Mouse (Mus musculus) thymus, postnatal 14 days (tissue): ENCODE measurements at regions not wholly inside any gene's neighbourhood (a gene's known extent, or its start where the extent isn't known, plus 50 kb on each side); places are given as distances from the start of the nearest gene placed in this dataset.

Source experiments
- DNase-seq: peaks from one replicate; pipeline ENCODE4 v3.0.0; 2021

DNA sequence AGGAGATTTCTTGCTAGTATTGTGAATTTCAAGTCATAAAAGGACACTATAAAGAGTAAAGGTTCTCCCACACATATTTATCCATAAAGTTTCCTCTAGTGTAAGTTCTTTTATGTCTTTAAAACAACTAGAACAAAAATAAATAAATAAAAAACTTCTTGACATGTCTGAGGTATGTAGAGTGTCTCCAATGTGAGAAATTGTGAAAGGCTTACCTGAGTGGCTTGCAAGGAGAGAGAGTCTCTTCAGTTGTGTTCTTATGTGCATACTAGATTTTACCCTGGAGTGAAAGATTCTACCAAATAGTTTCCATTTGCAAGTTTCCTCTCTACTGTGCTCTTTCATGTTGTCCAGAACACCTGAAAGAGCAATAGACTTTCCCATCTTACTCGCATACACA, 276.8 kb downstream of the Ankrd50 start:
- no peak for DNase-seq

DNA sequence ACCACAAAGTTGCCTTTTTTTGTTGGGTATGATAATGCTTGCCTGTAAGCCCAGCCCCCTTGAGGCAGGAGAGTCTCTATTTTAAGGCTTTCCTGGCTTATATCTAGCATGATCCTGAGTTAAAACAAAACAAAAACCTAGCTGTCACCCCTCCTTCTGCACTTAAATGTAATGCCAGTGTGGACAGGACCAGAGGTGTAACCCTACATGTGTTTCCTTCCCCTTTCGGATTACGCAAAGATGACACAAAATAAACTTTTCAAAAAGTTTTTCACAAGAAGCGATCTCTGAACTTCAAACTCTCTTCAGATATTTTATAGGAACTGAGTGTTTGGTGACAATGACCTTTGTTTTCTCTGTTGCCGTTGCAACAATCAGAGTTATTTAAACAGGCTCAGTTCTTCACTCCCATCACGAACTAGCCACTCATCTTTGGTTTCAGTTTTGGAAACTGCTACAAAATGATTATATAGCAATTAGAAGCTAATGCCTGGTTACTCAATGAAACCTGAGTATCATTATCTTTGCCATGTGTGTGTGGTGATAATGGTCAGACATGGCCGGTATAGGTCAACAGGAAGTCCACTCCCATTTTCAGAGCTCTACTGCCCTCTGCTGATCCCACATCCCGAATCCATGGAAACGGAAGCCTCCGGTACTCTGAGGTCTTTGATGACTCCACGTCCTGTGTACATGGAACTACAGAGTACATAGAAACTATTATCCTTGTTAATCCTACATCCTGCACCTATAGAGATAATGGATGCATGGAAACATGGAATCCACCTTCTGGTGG, 282.6 kb downstream of the Ankrd50 start:
- no peak for DNase-seq

DNA sequence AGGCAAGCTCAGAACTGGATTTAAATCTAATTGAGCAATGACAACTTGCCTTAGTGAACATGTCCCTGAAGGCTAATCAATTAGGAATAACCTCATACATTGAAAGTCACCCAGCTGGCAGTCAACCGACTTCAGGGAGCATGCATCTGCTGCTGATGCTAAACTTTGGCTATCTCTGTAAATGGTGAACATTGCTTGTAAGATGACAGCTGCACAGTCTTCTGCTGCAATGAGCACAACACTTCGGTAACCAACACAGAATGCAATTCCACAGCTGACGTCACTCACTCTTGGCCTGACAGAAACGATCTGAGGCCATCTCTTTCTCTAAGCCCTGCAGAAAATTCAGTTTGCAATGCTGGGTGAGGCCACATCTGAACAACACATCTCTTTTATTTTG, 290.6 kb downstream of the Ankrd50 start:
- DNase-seq = no peak

DNA sequence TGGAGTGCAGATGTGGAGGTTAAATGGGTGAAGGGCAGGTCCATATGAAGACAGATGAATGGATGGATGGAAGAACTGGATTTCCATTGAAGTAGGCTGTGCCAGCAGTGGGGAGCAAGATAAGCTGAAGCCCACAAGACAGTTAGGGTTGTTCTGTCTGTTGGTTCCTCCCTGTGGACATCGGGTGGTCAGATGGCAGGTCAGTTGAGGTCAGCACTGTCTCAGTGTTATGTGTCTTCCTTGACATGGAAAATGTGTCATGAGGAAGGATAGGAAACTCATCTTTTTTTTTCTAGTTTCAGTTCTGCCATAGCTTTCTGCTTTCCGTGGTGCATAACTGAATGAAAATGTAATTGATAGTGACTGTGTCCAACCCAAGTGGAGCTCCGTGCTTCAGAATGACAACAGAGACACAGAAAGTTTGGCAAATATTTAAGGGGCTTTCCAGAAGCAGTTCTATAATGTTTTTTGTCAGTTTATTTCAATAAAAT, 297.2 kb downstream of the Ankrd50 start:
- no peak for DNase-seq

DNA sequence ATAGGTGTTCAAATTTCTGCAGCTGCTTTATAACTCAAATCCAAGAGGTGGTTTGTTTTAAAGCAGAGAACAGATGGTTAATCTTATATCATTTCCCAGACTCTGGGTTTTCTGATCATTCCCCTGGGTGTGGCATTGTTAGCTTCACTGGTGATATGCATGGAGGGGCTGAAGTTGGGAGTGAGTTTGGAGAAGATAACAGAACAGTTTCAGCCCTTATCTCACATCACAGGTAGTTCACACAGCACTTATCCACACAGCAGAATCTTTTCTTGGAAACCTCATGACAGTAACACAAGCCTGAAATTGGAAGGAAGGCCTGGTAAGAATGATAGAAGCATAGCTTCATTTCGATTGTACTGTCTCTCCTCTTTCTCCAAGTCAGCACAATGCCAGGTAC, 298.1 kb downstream of the Ankrd50 start:
- DNase-seq = no peak

DNA sequence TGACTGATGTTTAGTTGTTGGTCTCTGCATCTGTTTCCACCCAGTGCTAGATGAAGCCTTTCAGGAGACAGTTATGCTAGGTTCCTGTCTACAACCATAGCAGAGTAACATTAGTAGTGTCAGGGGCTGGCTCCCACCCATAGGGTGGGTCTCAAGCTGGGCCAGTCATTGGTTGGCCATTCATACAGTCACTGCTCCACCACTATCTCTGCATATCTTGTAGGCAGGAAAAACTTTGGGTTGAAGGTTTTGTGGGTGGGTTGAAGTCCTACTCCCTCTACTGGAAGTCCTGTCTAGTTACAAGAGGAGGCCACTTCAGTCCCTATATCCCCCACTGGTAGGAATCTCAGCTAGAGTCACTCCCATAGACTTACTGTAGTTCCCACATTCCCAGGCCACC, 306.3 kb downstream of the Ankrd50 start:
- peak; percentile 8 for DNase-seq

DNA sequence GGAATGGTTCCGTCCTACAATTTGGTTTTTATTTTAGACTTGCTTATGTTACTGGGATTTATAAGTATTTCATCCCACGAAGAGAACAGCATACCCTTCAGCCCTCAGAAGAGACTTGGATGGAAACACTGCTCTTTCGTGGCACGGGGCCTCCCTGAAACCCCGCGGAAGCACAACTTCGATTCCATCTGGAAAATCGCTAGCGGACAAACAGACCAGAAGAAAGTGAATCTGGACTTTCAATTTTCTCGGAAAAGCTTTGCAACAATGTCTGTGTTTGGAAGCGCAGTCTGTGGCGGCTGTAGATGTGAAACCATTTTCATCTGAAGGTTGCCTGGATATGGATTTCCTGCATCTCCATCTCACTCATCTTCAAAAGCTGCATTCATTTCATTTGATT, 308.7 kb downstream of the Ankrd50 start:
- no peak for DNase-seq

DNA sequence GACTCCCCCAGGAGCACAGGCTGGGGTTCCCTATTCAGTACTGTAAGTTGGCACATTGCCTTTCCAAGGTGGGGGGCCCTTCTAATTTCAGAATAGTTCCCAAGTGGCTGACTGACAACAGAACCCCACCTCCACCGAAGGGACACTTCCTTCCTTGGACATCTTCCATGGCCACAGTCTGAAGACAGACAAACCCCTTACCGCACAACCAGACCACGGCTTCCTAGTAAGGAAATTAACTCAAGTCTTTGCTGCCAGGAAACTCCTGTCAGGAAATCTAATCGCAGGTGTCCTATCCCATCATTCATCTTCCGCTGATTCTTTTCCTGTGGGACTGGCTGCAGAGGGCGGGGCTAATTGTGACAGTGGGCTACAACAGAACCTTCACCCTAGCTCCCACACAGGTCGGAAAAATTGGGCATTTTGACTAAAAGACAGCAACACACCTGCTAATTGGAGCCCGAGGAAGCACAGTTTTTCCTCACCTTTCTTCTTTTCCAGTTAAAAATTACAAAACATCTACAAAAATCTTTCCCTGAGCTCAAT, 309.8 kb downstream of the Ankrd50 start:
- DNase-seq = no peak

DNA sequence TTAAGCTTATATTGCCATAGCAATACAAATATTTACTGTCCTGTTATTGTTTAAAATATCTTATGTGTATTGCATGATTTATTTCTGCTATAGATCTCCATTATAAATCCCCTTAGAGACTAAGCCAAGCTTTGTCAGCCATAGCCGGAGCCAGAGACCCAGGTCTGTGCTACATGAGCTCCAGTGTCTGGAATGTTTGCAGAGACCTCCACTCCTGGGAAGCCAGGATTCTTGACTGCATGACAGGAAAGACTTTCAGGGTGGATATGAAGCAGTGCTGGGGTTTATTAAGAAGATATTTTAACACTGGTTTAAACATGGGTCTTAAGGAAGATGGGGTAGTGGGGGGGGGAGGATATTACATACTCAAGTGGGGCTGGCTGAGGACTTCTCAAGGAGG, 332.2 kb downstream of the Ankrd50 start:
- DNase-seq = no peak

DNA sequence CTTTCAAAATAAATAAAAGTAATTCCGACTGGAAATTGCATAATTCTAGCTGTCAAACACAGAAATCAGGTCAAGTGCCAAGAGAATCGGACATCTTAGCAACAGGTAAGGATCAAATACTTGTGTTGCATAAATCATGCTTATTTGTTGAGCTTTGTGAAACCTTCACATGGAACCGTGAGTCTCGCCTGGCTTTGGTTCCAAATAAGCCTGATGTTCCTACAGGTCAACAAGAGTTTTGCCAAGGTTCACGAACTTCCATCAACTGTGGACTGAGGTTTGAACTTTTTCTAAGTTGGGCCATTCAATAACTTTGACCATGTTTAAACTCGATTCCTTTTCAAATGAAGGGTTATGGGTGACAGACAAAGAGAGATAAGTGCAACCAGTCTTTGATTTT, 332.8 kb downstream of the Ankrd50 start:
- DNase-seq = no peak

DNA sequence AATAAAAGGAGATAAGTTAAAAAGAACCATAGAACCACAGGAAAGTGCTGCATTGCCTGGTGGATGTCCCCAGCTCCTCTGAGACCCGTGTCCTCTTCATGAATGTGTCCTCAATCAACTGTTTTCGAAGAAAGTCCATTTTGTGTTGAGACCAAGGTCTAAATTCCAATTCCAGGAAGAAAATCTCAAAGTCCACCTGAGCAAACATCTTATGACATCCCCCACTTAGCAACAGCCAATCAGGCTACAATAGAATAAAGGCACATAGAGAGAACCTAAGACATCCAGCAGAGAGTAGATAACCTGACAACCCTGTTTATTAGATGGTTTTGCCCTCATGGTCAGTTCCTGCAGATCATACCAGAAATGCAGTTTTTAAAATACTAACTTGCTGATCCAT, 338.0 kb downstream of the Ankrd50 start:
- no peak for DNase-seq

DNA sequence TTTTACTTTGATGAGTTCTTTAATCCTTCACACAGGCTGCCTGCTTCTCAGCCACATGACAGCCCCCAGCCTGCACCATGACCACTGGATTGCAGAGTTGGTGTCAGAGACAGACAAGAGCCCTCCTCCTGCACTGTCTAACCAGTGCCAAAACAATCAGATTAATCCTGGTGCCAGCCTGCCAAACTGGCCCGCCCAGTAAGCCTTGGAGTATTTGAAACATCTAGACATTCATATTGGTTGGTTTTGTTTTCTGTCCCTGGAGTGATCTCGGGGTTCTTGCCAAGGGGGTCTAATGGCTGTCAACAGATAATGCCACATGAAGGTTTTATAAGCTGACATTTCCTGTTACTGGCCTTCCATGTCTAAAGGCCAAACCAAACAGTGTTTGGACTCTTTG, 339.2 kb downstream of the Ankrd50 start:
- no peak for DNase-seq

DNA sequence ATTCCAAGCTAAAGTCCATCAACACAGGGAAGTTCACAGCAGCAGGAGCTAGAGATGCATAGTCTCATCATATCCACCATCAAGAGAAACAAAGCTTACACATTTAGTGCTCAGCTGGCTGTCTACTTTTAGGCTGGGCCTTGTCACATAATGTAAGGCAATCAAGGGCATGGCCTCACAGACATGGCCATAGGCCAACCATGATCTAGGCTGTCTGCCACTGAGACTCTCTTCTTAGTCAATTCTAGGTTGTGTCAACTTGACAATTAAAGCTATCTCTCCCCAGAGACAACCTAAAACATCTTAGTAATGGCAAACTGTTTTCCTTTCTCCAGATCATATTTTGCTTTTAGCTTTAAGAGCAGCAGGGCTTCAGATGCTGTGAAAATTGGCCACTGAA, 340.0 kb downstream of the Ankrd50 start:
- DNase-seq = no peak

DNA sequence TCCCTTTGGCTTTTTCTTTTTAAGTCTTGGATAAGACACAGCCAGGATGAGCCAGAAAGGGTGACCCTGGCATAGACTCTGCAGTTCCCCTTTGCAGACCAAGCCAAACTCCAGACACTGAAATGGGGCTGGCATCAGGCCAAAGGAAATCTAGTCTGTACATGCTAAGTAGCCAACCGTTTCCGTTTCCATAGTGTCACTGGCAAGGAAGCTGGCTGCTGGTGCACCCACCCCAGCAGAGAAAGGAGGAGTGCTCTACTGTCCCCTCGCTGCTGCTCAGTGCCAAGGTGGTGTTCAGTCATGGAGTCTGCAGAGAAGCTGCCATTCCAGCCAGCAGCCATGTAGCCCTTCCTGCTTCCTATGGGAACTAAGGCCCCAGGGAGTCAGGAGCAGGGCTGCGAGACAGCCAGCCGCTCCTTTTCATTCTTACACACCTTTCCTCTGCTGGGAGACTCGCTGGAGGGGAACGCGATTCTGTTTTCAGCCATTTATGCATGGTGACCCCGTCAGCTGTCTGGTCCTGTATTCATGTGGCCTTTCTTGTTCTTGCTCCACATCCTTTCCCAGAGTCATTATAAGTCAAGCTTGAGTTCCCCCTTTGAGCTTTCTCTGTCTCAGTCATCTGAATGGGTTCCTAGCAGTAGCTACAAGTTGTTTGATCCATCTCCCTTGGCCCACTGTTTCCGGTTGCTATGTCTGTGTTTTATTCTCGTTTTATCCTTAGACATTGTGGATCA, 341.3 kb downstream of the Ankrd50 start:
- DNase-seq = peak; percentile 5

DNA sequence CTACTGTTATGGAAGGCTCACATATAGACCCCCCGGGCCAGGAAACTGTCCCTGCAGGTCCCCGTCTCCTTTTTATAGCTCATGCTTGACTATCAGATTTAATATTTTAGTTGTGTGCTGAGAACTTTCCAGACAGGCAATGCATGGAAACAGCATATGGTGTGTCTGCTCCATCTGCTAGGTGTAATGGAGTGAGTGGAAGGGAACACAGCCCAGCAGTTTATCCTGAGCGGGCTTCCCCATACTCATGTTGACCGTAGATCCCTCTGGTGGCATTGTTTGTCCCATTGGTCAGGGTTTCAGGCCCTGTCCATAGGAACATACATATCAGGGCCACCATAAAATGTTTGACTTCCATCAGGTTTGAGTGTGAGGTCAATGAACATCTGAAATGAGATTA, 345.3 kb downstream of the Ankrd50 start:
- no peak for DNase-seq

DNA sequence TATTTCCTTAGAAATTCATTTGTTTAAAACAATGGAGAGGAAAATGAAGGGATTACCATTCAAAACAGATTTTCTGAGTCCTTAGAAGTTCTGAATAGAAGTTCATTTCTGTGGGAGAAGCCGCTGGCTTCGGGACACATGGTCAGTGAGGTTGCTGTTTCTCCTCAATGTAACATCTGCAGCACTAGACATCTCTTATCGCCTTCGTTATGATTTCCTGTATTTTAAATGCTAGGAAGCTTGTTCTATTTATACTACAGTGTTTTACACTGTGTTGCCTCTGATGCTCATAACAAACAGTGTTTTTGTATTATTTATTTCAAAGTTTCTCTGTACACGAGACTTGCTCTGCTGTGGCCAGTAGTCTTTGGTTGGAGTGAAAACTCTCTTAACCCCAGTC, 346.6 kb downstream of the Ankrd50 start:
- no peak for DNase-seq

DNA sequence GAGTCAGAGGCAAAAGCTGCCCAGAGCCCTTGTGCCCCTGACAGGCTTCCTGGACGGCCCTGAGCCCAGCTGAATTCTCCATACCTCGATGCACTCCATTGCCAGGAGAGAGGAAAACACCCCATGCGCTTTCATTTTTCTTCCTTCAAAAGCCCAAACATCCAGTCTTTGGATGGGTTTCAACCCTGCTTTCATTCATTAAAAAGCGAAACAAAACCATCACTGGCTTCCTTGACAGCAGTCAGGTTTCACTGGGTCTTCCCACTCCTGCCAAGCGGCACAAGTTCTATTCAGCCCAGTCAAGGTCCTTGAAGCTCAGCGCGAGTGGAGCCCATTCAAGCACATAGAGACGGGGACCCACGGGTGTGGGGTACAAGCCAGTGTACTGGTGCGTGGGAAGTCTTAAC, 348.8 kb downstream of the Ankrd50 start:
- DNase-seq = no peak

DNA sequence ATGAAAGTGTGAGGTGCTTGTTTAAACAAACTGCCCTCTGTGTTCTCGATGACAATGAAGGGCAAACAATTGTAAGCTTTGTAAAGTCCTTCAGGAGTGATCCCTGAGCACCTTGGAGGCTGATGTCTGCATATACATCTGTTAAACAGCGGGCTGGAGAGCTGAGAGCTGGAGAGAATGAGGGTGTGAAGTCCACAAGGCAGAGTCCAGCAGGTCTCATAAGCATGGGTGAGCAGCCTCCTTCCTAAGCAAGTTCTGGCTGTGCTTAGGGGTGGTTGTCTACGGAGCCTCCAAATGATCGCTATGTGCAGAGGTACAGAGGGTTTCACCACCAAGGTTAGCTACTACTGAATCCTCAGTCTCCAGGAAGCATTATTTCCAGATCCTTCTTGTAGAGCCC, 350.2 kb downstream of the Ankrd50 start:
- no peak for DNase-seq

DNA sequence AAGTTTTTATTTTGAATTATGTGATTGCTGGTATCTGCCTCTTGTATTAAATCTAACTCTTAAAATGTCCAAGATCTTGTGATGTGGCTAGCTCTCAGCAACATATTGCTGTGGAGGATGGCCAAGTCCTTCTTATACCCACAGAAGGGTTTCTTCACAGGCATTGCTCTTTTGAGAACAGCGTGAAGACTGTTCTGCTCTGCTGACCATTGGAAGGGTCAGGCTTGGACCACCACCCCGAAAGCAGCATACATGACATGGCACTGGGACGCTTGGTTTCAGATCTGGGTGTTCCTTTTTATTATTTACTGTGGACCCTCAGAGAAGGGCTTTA, 352.8 kb downstream of the Ankrd50 start:
- DNase-seq = no peak

DNA sequence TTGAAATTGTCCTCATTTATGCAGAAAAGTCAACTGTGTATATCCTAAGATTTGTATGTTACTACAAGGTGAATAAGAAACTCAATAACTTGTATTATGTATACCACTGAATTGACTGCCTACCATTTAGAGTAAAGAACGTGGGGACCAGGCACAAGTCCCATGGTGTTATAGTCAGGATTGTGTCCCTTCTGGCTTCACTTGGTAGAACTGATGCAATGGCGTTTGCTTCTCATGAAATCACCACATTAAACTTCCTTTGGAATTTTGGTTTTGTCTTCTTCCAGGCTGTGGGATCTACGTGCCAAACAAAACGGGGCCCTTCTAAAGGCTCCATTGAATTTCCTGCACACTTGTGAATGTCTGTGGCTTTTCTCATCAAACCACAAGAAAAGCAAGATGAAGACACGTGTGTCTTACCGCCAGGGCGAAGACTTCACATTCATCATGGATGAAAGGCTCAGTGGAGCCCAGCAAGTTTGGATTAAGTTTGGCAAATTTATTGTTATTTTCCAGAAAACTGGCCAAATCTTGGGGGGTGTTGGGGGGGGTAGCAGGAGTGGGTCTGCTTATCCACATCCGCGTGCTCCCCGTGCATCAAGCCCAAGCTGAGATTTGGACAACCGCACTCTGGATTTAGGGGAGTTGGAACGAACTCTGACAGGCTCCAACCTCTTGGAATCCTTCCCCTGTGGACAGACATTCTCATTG, 353.3 kb downstream of the Ankrd50 start:
- DNase-seq = peak; percentile 5

DNA sequence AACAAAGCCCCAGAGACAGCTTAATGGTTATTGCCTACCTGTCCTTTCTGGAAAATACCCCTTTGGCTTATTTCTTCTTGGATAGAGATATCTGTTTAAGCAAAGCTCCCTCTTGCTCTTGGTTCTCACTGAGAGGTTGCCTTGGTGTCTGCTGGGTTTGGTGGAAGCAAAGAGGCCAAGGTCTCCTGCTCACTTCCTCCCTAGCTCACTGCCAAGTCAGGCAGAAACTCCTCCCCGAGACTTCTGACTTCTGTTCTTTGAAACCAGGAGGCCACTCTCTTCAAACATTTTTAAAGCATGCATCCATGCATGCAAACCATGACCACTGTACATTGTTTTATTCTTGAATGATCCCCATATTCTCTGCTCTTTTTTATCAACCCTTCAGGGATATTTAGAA, 354.6 kb downstream of the Ankrd50 start:
- no peak for DNase-seq

DNA sequence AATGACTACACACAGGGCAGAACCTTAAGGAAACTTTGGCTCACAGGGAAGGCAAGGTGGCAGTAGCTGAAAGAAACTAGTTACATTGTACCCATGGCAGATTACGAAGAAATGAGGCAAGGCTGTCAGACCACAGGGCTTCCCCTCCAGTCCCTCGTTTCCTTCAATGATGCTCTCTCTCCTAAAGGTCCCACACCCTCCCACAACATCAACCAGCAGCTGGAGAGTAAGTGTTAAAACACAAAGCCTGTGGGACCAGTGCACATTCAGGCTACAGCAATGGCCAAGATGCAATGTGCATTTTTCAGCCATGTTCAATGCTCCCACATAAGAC, 355.5 kb downstream of the Ankrd50 start:
- DNase-seq = no peak

DNA sequence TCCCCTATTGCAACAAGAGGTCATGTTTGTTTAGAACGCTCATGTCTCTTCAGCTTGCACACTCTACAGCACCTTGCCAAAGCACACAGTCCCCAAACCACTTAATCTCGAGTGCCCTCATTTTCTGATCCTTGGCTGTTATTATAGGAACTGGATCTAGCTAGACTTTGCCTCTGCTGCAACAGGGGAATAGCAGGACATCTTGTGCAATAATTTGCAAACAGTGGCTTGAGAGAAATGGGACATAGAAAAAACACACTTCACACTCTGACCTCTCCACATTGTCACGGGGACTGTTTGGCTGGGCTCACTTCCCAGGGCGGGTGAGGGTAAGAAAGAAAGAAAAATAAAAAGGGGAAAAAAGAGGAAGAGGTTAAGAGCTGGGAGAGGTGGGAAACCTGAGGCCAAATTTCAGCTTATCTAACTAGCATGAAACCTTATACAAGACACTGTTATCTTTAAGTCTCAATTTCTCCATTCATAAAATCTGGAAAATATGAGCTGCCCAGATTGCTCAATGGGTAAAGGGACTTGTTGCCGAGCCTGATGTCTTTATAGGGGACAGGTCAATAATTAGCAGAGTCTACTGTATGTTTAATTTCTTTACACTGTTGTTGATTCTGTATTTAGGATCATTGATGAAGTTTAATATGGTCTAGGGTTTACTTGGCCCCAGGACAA, 356.0 kb downstream of the Ankrd50 start:
- no peak for DNase-seq
